Mouse (Mus musculus): ENCODE measurements around the gene Hoxa6.

Gene Hoxa6

GRCm38 (mm10) chr6:52208072-52208867 lies at the start of gene Hoxa6:
Hoxa6 (minus strand) TSS chr6:52208722.
- DNase-seq (ENCODE audit: low spot score in 2 of 2), result no peak

GRCm38 (mm10) chr6:52256956-52257355 lies 48.4 kb upstream of the Hoxa6 start:
- DNase-seq (ENCODE audit: low spot score in 2 of 2), result peak in 1 of 2 experiments; percentile 25

GRCm38 (mm10) chr6:52253511-52254500 lies 45.3 kb upstream of the Hoxa6 start:
- no peak for DNase-seq (ENCODE audit: low spot score in 2 of 2)

- no peak for DNase-seq (ENCODE audit: low spot score in 2 of 2)
Observed at GRCm38 (mm10) chr6:52252775-52253376, 44.4 kb upstream of the Hoxa6 start.

GRCm38 (mm10) chr6:52252016-52252774 lies 43.7 kb upstream of the Hoxa6 start:
- no peak for DNase-seq (ENCODE audit: low spot score in 2 of 2)

GRCm38 (mm10) chr6:52251177-52251879 lies 42.8 kb upstream of the Hoxa6 start:
- no peak for DNase-seq (ENCODE audit: low spot score in 2 of 2)

- DNase-seq (ENCODE audit: low spot score in 2 of 2), result no peak
Observed at GRCm38 (mm10) chr6:52249826-52250225, 41.3 kb upstream of the Hoxa6 start.

- no peak for DNase-seq (ENCODE audit: low spot score in 2 of 2)
Observed at GRCm38 (mm10) chr6:52249415-52249738, 40.9 kb upstream of the Hoxa6 start.

- DNase-seq (ENCODE audit: low spot score in 2 of 2), result no peak
Observed at GRCm38 (mm10) chr6:52248638-52249414, 40.3 kb upstream of the Hoxa6 start.

- no peak for DNase-seq (ENCODE audit: low spot score in 2 of 2)
Observed at GRCm38 (mm10) chr6:52247766-52248637, 39.5 kb upstream of the Hoxa6 start.

GRCm38 (mm10) chr6:52246916-52247315 lies 38.4 kb upstream of the Hoxa6 start:
- no peak for DNase-seq (ENCODE audit: low spot score in 2 of 2)

GRCm38 (mm10) chr6:52246403-52246803 lies 37.9 kb upstream of the Hoxa6 start:
- DNase-seq (ENCODE audit: low spot score in 2 of 2), result no peak

GRCm38 (mm10) chr6:52245757-52246142 lies 37.2 kb upstream of the Hoxa6 start, which contains the start of gene Hoxa11:
Hoxa11 (minus strand) TSS chr6:52245810.
- DNase-seq (ENCODE audit: low spot score in 2 of 2), result no peak

GRCm38 (mm10) chr6:52245040-52245756 lies 36.7 kb upstream of the Hoxa6 start:
- DNase-seq (ENCODE audit: low spot score in 2 of 2), result no peak

GRCm38 (mm10) chr6:52244471-52245039 lies 36.0 kb upstream of the Hoxa6 start:
- DNase-seq (ENCODE audit: low spot score in 2 of 2), result no peak

- no peak for DNase-seq (ENCODE audit: low spot score in 2 of 2)
Observed at GRCm38 (mm10) chr6:52243681-52244121, 35.2 kb upstream of the Hoxa6 start.

- DNase-seq (ENCODE audit: low spot score in 2 of 2), result no peak
Observed at GRCm38 (mm10) chr6:52242801-52243332, 34.3 kb upstream of the Hoxa6 start.

Measured in right cerebral cortex, postnatal 36 days (tissue).